Mouse (Mus musculus): ENCODE data around the gene Il33. TPM values are rescaled to one million over a fixed set of nuclear protein-coding genes. Genes with fewer than 3 reads are reported as not detected.

Gene Il33
- polyA plus RNA-seq, 1 experiment from 2014 or later = 2.8 TPM

GRCm38 (mm10) chr19:30001550-30001949 lies 76.6 kb downstream of the Il33 start:
- H3K27me3 ChIP-seq (ENCODE audit: control insufficient read depth, insufficient read depth, low read depth, low read length) = no peaks in the 10 kb centered on the region
- ATAC-seq = no peak

GRCm38 (mm10) chr19:30003621-30004020 lies 78.7 kb downstream of the Il33 start, which contains the start of gene Trpd52l3:
Trpd52l3 (plus strand) TSS chr19:30003790.
- H3K4me1 ChIP-seq (ENCODE audit: control insufficient read depth, insufficient read depth, low read length) = peaks cover 9% of the 10 kb centered on the region
- H3K36me3 ChIP-seq (ENCODE audit: control insufficient read depth, insufficient read depth, low read length) = no peaks in the 10 kb centered on the region
- no peaks in the 10 kb centered on the region for H3K9me3 ChIP-seq (replicated peaks; ENCODE audit: control insufficient read depth, low read length, poor library complexity, severe bottlenecking)
- no peaks in the 10 kb centered on the region for H3K27me3 ChIP-seq (ENCODE audit: control insufficient read depth, insufficient read depth, low read depth, low read length)
- no peak for ATAC-seq
- WGBS = 95% methylated on average over 9 of the region's 9 CpGs
- H3K4me3 ChIP-seq (ENCODE audit: low read depth, low read length) = no peak within 1 kb of the TSS
- H3K27ac ChIP-seq (ENCODE audit: low read length) = no peak within 1 kb of the TSS
- H3K9ac ChIP-seq (ENCODE audit: low read depth, low read length) = no peak within 1 kb of the TSS
- no peak within 1 kb of the TSS for H3K4me2 ChIP-seq (ENCODE audit: low read length)

More at GRCm38 (mm10) chr19:30001550-30001949, 76.6 kb downstream of the Il33 start:
- no peak overlapping the region for H3K4me2 ChIP-seq (ENCODE audit: low read length)
- no peaks in the 10 kb centered on the region for H3K36me3 ChIP-seq (ENCODE audit: control insufficient read depth, insufficient read depth, low read length)
- no peak overlapping the region for H3K9ac ChIP-seq (ENCODE audit: low read depth, low read length)
- WGBS = 87% methylated on average over 6 of the region's 6 CpGs
- H3K4me3 ChIP-seq (ENCODE audit: low read depth, low read length) = no peak overlapping the region
- H3K27ac ChIP-seq (ENCODE audit: low read length) = no peak overlapping the region
- no peaks in the 10 kb centered on the region for H3K9me3 ChIP-seq (replicated peaks; ENCODE audit: control insufficient read depth, low read length, poor library complexity, severe bottlenecking)
- peaks cover 9% of the 10 kb centered on the region for H3K4me1 ChIP-seq (ENCODE audit: control insufficient read depth, insufficient read depth, low read length)

GRCm38 (mm10) chr19:30006371-30006770 lies 81.5 kb downstream of the Il33 start:
- Histone ChIP-seq H3K27me3 (ENCODE audit: control insufficient read depth, insufficient read depth, low read depth, low read length) (no peaks in the 10 kb centered on the region), H3K9me3 (replicated peaks; ENCODE audit: control insufficient read depth, low read length, poor library complexity, severe bottlenecking) (no peaks in the 10 kb centered on the region), H3K4me1 (ENCODE audit: control insufficient read depth, insufficient read depth, low read length) (no peaks in the 10 kb centered on the region), H3K9ac (ENCODE audit: low read depth, low read length) (no peak overlapping the region), H3K4me3 (ENCODE audit: low read depth, low read length) (no peak overlapping the region), H3K4me2 (ENCODE audit: low read length) (no peak overlapping the region), H3K36me3 (ENCODE audit: control insufficient read depth, insufficient read depth, low read length) (no peaks in the 10 kb centered on the region), H3K27ac (ENCODE audit: low read length) (no peak overlapping the region)
- WGBS = 67% methylated on average over 3 of the region's 3 CpGs
- ATAC-seq = no peak

Other genes starting within 250 kb of the Il33 start
- gene Mlana, start 227.3 kb upstream of the Il33 start, polyA plus RNA-seq (2015; fragmentation: Nextera tagmentation; extraction: Ambion mirVana) = not detected in 2 replicates
- 6.5 and 7.3 TPM in 2 replicates for gene 9930021J03Rik, start 119.1 kb upstream of the Il33 start, polyA plus RNA-seq (2015; fragmentation: Nextera tagmentation; extraction: Ambion mirVana)
- gene Ranbp6, start 112.1 kb upstream of the Il33 start, polyA plus RNA-seq (2015; fragmentation: Nextera tagmentation; extraction: Ambion mirVana) = 53.5 and 61.4 TPM in 2 replicates
- gene Trpd52l3, start 78.7 kb downstream of the Il33 start, polyA plus RNA-seq (2015; fragmentation: Nextera tagmentation; extraction: Ambion mirVana) = not detected in 2 replicates
- 49.7 and 61.2 TPM in 2 replicates for gene Uhrf2, start 105.4 kb downstream of the Il33 start, polyA plus RNA-seq (2015; fragmentation: Nextera tagmentation; extraction: Ambion mirVana)

Measured in midbrain, embryonic 16.5 days (tissue).